7 mouse cellular contexts compared by ENCODE assay signal in the genomic region with DNA sequence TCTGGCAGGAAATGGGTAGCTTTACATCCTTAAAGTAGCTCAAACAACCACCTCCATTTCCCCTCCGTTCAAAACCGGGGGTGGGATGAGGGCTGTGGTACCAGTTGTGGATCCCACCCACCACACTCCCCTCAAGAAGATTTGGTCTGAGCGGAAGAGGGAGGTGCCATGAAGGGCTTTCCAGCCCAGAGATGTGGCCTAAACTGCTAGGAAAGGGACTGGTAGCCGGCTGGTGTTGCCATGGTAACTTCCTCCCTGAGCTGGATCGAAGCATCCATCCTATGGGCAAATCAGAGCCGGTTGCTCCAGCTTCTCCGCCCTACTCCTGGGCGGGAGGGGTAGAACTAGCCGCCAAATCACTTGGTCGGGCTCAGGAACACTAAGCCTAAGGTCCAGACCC. TPM values are rescaled to one million over a fixed set of nuclear protein-coding genes. Genes with fewer than 3 reads are reported as not detected.
DNase-seq lines count a peak whose midpoint lies in the region.

No protein-coding gene starts in this region.

- DNase-seq in embryo, embryonic 10.5 days (ENCODE audit: low spot score): peak; percentile 70
- DNase-seq in frontal cortex, postnatal 14 days (ENCODE audit: low spot score in 2 of 2): peak; percentile 64 to 70
- DNase-seq in left cerebral cortex, postnatal 10 days (ENCODE audit: extremely low spot score in 1 of 2, low spot score in 2 of 2): peak; percentile 73 to 85
- peak; percentile 90 for DNase-seq in right cerebral cortex, adult 18-20 months
- no peak for DNase-seq in spleen, postnatal 4 days (ENCODE audit: low spot score in 2 of 2)
- no peak for DNase-seq in lung, postnatal 25 days (ENCODE audit: low spot score)
- DNase-seq in kidney, postnatal 25 days: no peak

- intact Hi-C loops in left cerebral cortex, postnatal 10 days (cut with DNase I): no loop called here

RNA-seq across cellular contexts. Expression of gene Rims4, which starts 4.4 kb away (rescaled TPM):
- total RNA-seq in left cerebral cortex, postnatal 10 days (2021): 100 to 1,000 TPM; 105 to 112 TPM

Comparison
In these comparisons a context has a peak if more than half of its experiments do, and no peak if none do; other contexts are left out.
1. DNase-seq: peak in embryo, embryonic 10.5 days (single experiment), frontal cortex, postnatal 14 days (2 of 2), left cerebral cortex, postnatal 10 days (2 of 2) and right cerebral cortex, adult 18-20 months (single experiment); none in spleen, postnatal 4 days (0 of 2), lung, postnatal 25 days (single experiment) and kidney, postnatal 25 days (0 of 2).